Mouse (Mus musculus) mesoderm, embryonic 11.5 days (tissue): ENCODE measurements at regions not wholly inside any gene's neighbourhood (a gene's known extent, or its start where the extent isn't known, plus 50 kb on each side); places are given as distances from the start of the nearest gene placed in this dataset.

ENCODE experiments used
- DNase-seq: peaks from one replicate; pipeline ENCODE4 v3.0.0-alpha.2; 2012; ENCODE audit warnings: low read depth, low spot score

DNA sequence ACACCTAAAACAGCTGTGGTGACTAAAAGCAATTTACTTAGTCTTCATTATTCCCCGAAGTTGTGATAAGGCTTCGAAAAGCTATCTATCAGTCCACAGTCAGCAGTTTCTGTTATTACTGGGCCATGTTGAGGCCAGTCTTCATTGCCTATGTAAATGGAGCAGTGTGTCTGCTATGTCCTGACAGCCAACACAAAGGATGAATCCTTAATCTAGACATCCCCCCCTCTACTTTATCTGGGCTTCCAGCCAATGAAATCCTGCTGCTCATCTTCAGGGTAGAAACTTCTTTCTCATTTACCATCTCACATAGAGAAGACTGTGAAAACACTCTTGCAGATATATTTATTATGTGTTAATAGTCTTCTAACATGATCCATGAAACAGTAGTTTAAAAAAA lies 1817.9 kb upstream of the Tmeff2 start:
- no peak for DNase-seq

DNA sequence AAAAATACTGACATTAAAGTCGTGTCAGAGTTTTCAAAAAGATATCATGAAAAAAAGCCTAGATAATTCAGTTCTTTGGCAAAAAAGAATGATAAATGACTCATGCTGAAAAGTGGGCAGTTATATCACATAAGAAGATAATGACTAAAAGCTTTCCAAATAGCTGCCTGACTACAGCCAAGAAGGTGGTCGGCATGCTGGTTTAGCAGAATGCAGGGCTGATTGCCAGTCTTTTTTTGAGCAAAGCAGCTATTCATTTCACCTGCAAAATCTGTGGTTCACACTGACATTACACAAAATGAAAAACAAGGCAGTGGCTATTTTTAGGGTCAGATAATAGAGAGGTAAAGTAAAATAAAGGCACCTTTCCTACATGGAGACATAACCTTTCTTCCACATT lies 1800.9 kb upstream of the Tmeff2 start:
- DNase-seq = no peak

DNA sequence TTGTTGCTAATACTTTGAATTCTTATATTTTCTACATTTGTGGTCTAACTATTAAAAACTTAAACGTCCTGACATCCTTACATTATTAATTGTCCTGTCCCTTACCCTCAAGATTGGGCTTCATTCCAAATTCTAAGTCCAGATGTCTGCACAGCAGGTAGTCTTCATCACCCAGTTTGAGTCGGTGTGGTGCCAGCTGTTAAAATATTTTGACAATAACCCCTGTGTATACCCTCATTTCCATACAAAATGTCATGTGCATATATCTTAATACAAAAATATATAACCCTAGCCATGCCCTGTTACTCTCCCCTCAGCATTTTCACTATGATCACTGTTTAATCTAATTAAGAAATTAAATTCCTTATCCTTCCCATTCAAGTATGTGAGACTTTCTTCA lies 1791.4 kb upstream of the Tmeff2 start:
- DNase-seq = peak; percentile 30

DNA sequence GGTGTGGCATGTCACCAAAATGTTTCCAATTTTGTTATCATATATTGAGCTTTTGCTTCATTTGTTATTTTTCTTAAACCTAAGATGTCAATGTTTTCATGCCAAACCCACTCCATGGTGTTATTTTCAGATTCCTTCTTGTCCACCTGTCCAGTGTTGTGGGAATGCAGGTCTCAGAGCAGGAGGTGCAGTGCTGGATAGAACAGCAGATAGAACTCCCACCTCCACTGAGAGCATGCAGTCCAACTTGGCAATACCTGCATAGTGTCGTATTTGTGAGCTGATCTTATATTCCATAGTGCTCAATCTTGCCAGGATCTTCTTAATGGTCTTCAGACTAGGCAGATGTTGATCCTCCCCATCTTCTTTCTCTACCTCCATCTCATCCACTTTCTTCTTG lies 1790.9 kb upstream of the Tmeff2 start:
- no peak for DNase-seq
